Mouse (Mus musculus) midbrain, postnatal 0 days (tissue): ENCODE measurements around the gene Icam4. TPM values are rescaled to one million over a fixed set of nuclear protein-coding genes. Genes with fewer than 3 reads are reported as not detected.
"Not testable (repeated sequence)": the region's sequence is repeated elsewhere in the genome, so short reads cannot be mapped to it uniquely, and the experiment has no call there.

ENCODE experiments used
- ATAC-seq: fragments of 200-750 bp; cut with Nextera tagmentation; 2 replicates; pipeline ENCODE4 v1.8.0; 2017; ENCODE audit warnings: moderate number of reproducible peaks, mild to moderate bottlenecking, moderate TSS enrichment, moderate library complexity; ENCODE audit not compliant: low FRiP score
- DNase-seq: peaks from one replicate; pipeline ENCODE4 v3.0.0-alpha.2; 2015; ENCODE audit warnings: low spot score
- H3K27ac ChIP-seq: fragments of 300-500 bp; sonication (generic); 2 replicates; pipeline ENCODE4 v1.5.1; 2014; ENCODE audit warnings: low read depth, mild to moderate bottlenecking, low read length, mixed read lengths
- H3K27me3 ChIP-seq: fragments of 300-500 bp; sonication (generic); 2 replicates; pipeline ENCODE4 v1.6.1; 2014; ENCODE audit warnings: low read length, control low read depth, mixed read lengths; ENCODE audit not compliant: insufficient read depth
- H3K36me3 ChIP-seq: fragments of 300-500 bp; sonication (generic); 2 replicates; pipeline ENCODE4 v1.6.1; 2014; ENCODE audit warnings: low read length, control low read depth, mixed read lengths; ENCODE audit not compliant: insufficient read depth
- H3K4me1 ChIP-seq: fragments of 300-500 bp; sonication (generic); 2 replicates; pipeline ENCODE4 v1.6.1; 2014; ENCODE audit warnings: mild to moderate bottlenecking, control low read depth, antibody characterized with exemption, low read length, mixed read lengths; ENCODE audit not compliant: insufficient read depth
- H3K4me2 ChIP-seq: fragments of 300-500 bp; sonication (generic); 2 replicates; pipeline ENCODE4 v1.6.1; 2014; ENCODE audit warnings: low read depth, mild to moderate bottlenecking, low read length, mixed read lengths; ENCODE audit not compliant: poor library complexity, severe bottlenecking
- H3K4me3 ChIP-seq: fragments of 300-500 bp; sonication (generic); 2 replicates; pipeline ENCODE4 v1.5.1; 2014; ENCODE audit warnings: low read depth, mild to moderate bottlenecking, low read length, moderate library complexity
- H3K9ac ChIP-seq: fragments of 300-500 bp; sonication (generic); replicated peaks from 2 replicates; pipeline ENCODE4 v1.6.1; 2014; ENCODE audit warnings: mild to moderate bottlenecking, low read length, moderate library complexity, mixed read lengths; ENCODE audit not compliant: poor library complexity, severe bottlenecking
- H3K9me3 ChIP-seq: fragments of 300-500 bp; sonication (generic); 2 replicates; pipeline ENCODE4 v1.6.1; 2016; ENCODE audit warnings: low read length, control low read depth
- CTCF ChIP-seq: IDR thresholded peaks from 2 replicates; pipeline ENCODE4 v1.5.1; 2016; ENCODE audit warnings: antibody characterized with exemption, mild to moderate bottlenecking
- whole genome bisulfite sequencing: fragments of 180-500 bp; shearing (Covaris S2); extraction: QIAGEN DNeasy Blood & Tissue Kit; methylation state at CpG from one replicate; pipeline ENCODE4 v1.1.7; 2014; 5-methylcytosine and 5-hydroxymethylcytosine counted together
- polyA plus RNA-seq: library from polyadenylated mRNA; unstranded; fragments of >200 nt; fragmentation: Nextera tagmentation; extraction: Ambion mirVana; gene quantifications from 2 replicates; pipeline ENCODE4 v1.2.1, GENCODE M21; 2015
- total RNA-seq: library from RNA; depleted of rRNA; stranded (reverse); fragments of >200 nt; gene quantifications from 2 replicates; pipeline ENCODE4 v1.2.3, GENCODE M21; 2014

Icam4 gene
- total and polyA plus RNA-seq, 2 experiments from 2014 or later, result 0.30 TPM; not detected in 1

DNA sequence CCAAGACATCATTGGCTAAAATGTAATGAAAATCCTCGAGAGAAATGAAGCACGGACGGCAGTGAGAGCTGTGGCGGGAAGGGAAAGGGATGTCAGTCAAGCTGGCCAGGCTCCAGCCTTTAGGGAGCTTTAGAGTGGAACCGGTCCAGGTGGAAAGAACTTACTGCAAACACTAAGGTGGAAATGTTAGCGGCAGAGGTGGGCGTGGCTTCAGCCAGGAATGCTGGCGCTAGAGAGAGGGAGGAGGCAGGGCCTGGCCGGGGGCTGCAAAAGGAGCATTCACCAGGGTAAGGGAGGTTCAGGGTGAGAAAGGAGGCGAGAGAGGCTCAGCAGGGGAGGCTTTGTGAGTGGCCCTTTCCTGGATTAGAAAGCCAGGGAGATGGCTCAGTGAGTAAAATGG lies 38.3 kb upstream of the Icam4 start:
- WGBS, result 4% methylated on average over 10 of the region's 10 CpGs
- Histone ChIP-seq H3K9me3 (no peaks in the 10 kb centered on the region), H3K36me3 (no peaks in the 10 kb centered on the region), H3K27me3 (no peaks in the 10 kb centered on the region), H3K4me3 (no peak overlapping the region), H3K4me1 (no peaks in the 10 kb centered on the region), H3K27ac (no peak overlapping the region), H3K9ac (0 out of 2 replicates have a peak overlapping the region, but pooled peaks have one; percentile 9), H3K4me2 (peak overlapping the region; percentile 28)
- ATAC-seq (no peak), DNase-seq (peak; percentile 36)
- TF ChIP-seq CTCF, result no peak

- no peak for DNase-seq
- 94% methylated on average over 4 of the region's 4 CpGs for WGBS
- Histone ChIP-seq H3K27me3 (no peaks in the 10 kb centered on the region), H3K36me3 (no peaks in the 10 kb centered on the region), H3K4me2 (no peak overlapping the region), H3K4me1 (no peaks in the 10 kb centered on the region), H3K9me3 (no peaks in the 10 kb centered on the region), H3K4me3 (no peak overlapping the region), H3K27ac (no peak overlapping the region), H3K9ac (no peak overlapping the region)
- no peak for TF ChIP-seq CTCF
- no peak for ATAC-seq
Observed at GRCm38 (mm10) chr9:20991587-20991986, 37.6 kb upstream of the Icam4 start.

GRCm38 (mm10) chr9:20993165-20993898 lies 35.8 kb upstream of the Icam4 start:
- no peaks in the 10 kb centered on the region for H3K9me3 ChIP-seq
- DNase-seq (no peak), ATAC-seq (no peak)
- H3K27ac ChIP-seq, result no peak overlapping the region
- no peak for TF ChIP-seq CTCF
- no peak overlapping the region for H3K4me3 ChIP-seq
- H3K4me1 ChIP-seq, result no peaks in the 10 kb centered on the region
- no peaks in the 10 kb centered on the region for H3K36me3 ChIP-seq
- WGBS, result 66% methylated on average over 5 of the region's 5 CpGs
- H3K9ac ChIP-seq, result no peak overlapping the region
- H3K4me2 ChIP-seq, result no peak overlapping the region
- no peaks in the 10 kb centered on the region for H3K27me3 ChIP-seq

DNA sequence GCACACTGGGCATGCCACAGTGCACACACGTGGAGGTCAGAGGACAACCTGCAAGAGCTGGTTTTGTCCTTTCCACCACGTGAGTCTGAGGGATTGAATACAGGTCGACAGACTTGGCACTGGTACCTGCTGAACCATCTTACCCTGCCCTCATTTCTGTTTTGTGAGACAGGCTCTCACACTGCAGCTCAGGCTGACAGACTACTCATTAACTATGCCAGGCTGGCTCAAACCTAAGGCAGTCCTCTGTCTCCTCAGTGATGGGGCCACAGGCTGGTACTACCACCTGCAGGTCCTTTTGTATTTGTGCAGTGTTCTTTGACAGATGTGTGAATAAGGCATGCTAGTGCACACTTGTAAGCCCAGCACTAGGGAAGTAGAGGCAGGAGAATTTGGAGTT lies 34.1 kb upstream of the Icam4 start:
- no peak for TF ChIP-seq CTCF
- no peak overlapping the region for H3K4me3 ChIP-seq
- no peaks in the 10 kb centered on the region for H3K27me3 ChIP-seq
- DNase-seq, result no peak
- WGBS, result 74% methylated on average over 3 of the region's 3 CpGs
- no peak overlapping the region for H3K27ac ChIP-seq
- no peaks in the 10 kb centered on the region for H3K36me3 ChIP-seq
- H3K9me3 ChIP-seq, result no peaks in the 10 kb centered on the region
- no peak for ATAC-seq
- H3K4me2 ChIP-seq, result no peak overlapping the region
- no peak overlapping the region for H3K9ac ChIP-seq
- no peaks in the 10 kb centered on the region for H3K4me1 ChIP-seq

GRCm38 (mm10) chr9:20997065-20997464 lies 32.1 kb upstream of the Icam4 start:
- no peak for TF ChIP-seq CTCF
- Histone ChIP-seq H3K4me1 (no peaks in the 10 kb centered on the region), H3K4me2 (no peak overlapping the region), H3K4me3 (no peak overlapping the region), H3K36me3 (no peaks in the 10 kb centered on the region), H3K27ac (no peak overlapping the region), H3K27me3 (no peaks in the 10 kb centered on the region), H3K9ac (no peak overlapping the region), H3K9me3 (no peaks in the 10 kb centered on the region)
- DNase-seq (no peak), ATAC-seq (no peak)
- WGBS, result 87% methylated on average over 8 of the region's 8 CpGs

- not testable (repeated sequence) for ATAC-seq, H3K9me3 ChIP-seq, H3K4me3 ChIP-seq, H3K9ac ChIP-seq, H3K27me3 ChIP-seq, H3K4me1 ChIP-seq, H3K27ac ChIP-seq, H3K4me2 ChIP-seq, H3K36me3 ChIP-seq, DNase-seq
- TF ChIP-seq CTCF, result peak; percentile 69
- 81% methylated on average over 1 of the region's 1 CpGs for WGBS
Observed at GRCm38 (mm10) chr9:20998337-20998736, 30.8 kb upstream of the Icam4 start.
